Mouse (Mus musculus) adrenal gland, adult 18-20 months (tissue): Measurements from ENCODE around the gene Il2rb. TPM values are rescaled to one million over a fixed set of nuclear protein-coding genes. Genes with fewer than 3 reads are reported as not detected.

Source experiments
- DNase-seq, 2 experiments: peaks; one replicate each; pipeline ENCODE4 v3.0.0; 2021 to 2022; ENCODE audit warnings: low spot score in 2 of 2
- total RNA-seq, 2 experiments: library from RNA; stranded (reverse); gene quantifications; 1 replicate in 1 of 2; 2 replicates in 1 of 2; pipeline ENCODE4 v1.2.3; 2021

Gene Il2rb
- total RNA-seq, 2 experiments from 2014 or later, result 1.1 to 2.5 TPM

DNA sequence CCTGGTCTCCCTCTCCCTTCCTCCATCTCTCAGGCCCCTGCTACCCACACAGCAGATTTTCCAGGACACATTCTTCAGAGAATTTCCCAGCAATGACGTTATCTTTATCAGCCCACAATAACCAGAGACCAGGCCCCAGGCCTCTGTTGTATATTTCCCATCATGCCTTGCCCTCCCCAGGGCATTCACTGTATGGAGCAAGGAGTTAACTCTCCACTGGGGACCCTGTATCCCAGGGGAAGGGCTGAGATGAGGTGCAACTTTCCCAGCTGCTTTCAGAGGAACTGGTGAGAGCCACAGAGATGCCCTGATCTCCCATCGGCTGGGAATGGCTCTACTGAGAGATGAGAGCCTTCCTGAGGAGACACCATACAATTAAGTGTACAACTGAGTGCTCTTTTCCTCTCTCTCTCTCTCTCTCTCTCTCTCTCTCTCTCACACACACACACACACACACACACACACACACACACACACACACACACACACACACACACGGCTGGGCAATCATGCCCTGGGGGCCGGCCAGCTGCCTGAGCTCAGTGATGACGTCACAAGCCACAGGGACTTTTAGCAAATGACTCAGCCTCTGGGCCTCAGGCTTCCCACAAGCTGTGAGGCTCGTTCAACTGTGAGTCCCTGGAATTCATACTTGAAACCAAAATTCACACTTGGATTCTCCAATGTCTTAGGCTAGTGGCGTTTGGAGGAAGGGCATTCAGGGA lies 45.2 kb downstream of the Il2rb start:
- peak in 1 of 2 experiments; percentile 53 for DNase-seq

DNA sequence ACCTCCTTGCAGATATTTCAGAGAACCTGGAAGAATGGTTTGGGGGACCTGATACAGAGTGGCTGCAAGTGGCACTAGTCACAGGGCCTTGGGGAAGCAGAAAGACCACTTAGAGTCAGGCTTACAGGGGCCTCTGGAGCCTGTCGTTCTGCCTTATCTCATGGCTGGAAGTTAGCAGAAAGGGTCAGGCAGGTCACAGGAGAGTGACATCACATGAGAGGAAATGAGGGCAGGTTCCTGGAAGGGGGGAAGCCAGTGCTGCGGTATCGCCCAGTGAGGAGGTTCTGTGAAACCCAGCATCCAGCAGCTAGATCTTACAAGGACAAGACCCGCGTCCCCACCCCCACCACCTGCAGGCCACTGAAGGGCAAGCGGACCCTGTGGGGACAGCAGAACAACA lies 45.9 kb downstream of the Il2rb start:
- no peak for DNase-seq

DNA sequence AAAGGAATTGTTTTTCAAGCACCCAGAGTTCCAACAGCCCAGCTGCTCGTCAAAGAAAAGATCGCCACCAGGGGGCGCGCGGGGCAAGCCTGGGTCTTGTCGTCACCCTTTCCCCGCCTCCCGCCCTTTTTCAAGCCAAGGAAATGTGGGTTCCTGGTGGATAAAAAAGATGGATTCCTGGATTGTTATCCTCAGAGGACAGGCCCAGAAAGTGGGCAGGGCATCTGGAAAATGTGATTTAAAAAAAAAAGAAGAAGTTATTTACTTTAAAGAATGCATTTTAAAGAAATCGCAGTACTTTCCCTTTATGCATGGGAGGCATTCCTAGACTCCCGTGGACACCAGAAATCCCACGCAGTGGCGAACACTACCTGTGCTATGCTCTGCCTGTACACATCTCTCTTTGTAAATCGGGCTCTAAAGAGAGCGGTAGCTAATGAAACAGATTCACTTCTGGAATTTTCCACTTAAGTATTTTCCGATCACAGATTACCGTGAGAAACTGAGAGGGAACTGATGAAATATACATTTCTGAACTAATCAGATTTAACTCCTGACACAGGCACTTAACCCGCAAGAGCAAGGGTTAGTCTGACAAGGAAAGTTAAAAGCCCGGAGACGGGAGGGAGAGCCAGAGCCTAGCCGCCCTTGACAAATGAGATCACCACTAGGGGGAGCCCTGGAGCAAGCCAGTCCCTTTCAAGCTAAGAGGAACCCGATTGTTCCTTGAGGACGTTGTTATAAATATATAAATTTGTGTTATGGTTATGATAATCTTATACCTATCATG lies 47.1 kb downstream of the Il2rb start:
- DNase-seq, result peak; percentile 97 to 98

DNA sequence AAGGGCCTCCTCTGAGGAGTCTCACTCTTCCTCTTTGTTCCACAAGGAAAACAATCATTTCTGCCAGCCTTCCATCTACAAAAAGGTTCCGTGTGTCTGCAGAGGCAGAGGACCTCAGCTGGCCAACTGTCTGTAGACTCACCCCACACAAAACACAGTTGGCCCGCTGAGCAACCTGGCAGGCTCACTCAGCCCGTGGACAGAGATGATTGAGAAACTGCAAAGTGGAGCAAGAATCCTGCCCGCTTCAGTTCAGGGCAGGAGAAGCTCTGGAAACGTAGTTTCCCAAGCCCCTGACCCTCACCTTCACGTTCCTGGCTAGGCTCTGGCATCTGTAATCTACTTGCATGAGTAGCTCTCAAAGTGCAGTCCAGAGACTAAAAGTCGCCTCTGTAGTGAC lies 48.0 kb downstream of the Il2rb start:
- no peak for DNase-seq

DNA sequence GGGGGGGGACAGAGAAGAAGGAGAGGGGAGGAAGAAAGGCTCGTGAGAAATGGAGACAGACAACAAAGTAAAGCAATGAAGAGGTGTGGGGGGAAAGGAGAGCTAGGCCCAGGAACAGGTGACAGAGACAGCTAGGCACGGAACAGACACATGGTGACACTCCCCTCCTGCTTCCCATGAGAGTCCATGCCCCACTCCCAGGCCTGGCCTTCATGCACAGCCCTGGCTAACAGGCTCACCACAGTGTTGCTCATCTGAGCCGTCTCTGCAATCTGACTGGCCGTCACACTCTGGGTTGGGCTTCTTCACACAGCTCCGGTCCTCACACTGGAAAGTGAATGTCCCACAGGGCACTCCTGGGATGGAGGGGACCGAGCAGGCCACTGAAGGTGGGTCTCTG lies 51.2 kb downstream of the Il2rb start:
- no peak for DNase-seq

DNA sequence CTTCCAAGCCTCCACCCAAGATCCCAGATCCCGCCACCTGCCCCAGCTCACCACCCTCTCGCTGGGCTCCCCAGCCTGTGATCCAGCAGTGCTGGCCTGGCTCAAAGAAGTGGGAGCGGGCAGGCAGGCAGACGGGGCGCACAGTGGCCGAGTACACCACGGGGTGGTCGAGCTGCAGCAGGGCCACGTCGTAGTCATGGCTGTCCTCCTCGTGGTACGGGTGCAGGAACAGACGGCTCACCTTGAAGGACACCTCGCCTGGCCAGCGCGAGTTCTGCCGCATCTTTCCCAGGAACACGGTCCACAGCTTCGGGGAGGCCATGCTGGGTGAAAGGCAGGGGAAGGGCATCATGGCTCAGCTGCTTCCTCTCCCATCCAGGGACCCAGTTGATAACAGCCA lies 52.8 kb downstream of the Il2rb start:
- DNase-seq, result no peak

DNA sequence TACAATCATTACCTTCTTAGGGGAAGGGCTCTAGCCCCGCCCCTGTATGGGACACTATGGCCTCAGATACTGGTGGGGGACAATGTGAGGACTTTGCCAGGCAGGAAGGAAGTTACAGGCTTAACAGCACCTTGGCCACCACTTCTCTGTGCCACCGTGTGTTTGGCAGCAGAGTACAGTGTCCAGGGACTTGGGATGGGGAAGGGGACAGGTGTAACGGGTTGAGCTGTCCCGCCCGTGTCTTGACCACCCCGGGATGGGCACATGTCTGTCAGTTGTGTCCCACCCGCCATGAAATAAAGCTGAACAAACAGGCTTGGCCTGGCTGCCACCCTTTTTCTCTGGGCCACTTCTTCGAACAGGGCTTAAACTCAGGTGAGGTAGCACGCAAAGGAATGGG lies 56.1 kb downstream of the Il2rb start:
- DNase-seq, result no peak

DNA sequence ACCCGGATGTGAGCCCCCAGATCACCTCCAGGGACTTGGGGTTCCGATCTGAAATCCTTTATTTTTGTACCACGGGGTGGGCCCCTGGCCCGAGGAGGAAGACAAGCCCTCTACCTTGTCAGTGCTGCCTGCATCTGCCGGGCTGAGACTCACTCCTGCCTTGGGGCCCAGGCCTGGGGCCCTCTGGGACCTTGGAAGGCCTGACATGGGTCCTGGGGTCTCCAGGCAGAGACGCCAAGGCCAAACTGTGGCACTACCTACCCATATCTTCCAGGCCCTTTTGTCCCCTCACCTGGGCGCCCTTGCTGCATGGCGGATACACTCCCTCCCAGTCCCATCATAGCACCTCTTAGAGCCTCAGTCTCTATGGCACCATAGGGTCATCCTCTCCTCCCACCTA lies 56.6 kb downstream of the Il2rb start:
- no peak for DNase-seq

DNA sequence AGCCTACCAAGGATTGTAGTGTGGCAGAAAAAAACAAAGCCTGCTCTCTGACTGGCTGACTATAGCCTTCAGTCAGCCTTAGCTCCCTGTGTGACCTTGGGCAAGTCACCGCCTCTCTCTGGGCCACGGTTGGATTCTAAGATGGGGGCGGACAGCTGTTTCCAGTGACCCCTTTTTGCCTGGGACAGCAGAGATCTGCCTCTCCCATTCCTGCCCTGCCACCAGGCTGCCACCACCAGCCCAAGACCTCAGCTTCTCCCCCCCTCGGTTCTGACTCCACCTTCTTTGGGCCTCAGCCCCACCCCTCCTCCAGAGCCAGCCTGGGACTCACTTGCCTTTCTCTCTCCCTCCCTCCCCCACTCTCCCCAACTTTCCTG lies 57.1 kb downstream of the Il2rb start:
- DNase-seq, result no peak

DNA sequence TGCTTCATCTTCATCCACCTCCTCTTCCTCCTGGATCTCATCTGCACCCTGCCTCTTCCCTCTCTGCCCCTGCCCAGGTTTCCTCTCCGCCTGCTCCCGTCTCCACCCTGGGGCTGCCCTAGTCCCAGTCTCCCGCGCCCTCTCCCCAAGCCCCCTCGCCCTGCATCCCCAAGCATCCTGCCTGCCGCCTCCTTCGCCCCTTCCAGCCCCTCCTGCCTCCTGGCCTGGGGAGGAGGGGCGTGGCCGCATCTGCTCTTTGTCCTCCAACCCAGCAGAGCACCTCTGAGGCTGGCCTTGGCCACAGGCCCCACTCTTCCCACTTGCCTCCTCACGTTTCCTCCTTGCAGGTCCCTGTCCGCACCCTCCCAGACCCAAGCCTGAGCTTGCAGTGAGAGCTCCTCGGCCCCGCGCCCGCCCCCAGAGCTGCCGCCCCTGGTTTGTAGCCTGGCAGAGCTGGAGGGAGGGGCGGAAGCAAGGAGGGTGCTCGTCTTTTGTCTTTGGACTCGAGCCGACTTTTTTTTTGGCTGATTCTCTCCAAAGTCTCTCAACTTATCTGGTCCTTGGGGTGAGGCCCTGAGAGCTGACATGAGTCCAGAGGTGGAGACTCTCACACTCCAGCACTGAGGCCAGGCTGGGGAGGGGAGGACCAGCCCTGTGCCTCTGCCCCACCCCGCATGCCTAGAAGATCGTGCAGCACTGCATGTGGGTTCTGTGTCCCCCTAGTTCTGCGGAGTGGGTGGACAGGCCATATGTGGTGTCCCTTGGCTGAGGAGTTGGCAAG lies 57.6 kb downstream of the Il2rb start:
- peak; percentile 52 to 63 for DNase-seq

DNA sequence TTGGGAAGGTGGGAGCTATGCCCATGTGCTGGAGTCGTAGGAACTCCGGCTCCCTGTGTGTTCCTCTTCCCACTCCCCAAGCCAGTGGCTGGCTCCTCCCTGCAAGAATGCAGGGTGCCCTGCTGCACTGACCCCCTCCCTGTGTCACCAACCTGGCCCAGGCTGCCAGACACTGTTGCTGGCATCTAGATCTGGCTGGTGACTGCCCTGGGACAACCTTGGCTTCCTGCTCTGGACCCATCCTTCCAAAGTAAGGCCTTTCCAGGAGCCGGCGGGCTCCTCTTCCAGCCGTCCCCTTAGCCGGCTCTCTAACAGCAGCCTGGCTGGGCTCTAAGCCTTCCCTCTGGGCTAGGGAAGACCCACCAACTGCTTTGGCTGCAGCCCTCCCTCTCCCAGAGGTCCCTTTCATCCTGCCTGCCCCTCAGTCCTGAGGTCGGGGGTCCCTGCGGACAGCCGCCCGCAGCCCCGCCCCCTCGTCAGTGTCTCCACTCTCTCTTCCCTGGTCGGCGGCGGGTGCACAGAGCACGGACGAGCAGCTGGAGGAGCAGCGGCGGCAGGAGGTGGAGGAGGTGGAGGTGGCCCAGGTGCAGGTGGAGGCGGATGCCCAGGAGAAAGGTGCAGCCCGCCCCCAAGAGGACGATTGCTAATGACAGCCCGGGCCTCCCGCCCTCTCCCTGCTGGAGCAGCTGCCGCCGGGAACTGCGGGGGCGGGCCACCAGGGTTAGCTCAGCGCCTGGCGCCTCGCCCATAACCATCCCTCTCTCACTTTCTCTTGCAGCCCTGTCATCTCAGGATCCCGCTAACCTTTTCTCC lies 58.5 kb downstream of the Il2rb start:
- DNase-seq, result peak; percentile 88

DNA sequence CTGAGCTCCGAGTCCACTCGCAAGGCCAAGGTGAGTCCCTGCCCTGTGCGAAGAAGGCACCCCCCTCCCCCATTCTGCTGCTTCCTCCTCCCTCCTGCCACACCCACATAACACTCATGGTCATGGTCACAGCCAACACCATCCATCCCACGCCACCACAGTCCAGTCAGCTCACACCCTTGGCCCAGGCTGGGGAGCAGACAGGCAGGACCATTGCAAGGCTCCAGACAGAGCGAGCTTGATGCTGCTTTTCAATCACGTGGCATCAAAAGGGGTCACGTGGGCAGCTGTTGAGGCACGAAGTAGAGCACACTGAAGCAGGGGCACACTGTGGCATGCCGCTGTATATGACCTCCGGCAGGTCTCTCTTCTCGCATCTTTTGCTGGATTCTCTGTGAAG lies 59.4 kb downstream of the Il2rb start:
- DNase-seq, result no peak

DNA sequence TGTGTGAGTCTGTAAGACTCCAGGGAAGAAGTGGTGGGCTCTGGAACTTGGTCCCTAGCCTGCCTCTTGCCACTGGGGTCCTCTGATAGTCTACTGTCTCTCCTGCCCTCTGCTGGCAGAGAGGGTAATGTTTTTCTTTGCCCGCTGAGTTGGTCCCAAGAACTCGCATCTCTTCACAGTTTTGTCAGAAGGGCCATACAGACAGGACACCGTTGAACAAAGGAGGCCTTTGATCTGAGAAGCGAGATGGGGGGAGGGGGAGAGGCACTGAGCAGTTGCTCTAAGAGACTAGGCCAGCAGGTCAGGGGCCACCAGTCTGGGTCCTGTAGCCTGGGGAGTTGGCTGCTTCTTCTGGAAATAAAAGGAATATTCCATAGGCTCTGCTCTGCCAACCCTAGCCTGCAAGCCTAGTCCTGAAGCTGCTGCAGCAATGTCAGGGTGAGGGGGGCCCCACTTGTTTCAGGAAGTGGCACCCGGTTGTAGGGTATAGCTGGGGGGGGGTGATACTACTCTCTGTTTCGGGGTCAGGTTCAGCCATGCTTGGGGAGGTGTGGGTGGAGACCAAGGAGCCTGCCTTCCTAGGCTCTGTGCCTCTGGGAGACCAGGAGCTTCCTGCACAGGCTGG lies 60.1 kb downstream of the Il2rb start:
- no peak for DNase-seq

DNA sequence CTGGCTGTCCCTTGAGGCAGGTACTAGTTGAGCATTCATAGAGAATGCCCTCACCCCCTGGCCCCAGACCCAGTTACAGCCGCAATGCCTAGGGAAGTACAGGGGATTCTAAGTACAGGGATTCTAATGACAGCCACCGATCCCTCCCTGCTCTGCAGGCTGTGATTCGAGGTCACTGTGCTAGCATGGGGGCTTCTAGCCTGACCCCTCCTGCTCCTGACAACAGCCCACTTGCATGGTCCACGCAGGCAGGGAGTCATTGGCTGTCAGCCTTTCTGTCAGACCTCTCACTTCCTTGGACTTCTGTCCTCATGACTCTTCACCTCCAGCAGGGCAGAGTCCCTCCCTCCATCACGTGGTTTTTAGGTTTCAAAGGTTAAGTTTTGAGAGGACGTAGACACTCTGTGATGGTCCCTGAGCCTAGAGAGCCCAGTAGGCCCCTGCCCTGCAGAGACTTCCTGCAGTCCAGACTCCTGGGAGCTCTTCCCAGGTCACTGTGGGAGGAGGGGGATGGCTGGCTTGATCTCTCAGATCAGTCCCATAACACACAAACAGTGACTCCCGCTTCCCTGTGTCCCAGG lies 63.4 kb downstream of the Il2rb start:
- no peak for DNase-seq

DNA sequence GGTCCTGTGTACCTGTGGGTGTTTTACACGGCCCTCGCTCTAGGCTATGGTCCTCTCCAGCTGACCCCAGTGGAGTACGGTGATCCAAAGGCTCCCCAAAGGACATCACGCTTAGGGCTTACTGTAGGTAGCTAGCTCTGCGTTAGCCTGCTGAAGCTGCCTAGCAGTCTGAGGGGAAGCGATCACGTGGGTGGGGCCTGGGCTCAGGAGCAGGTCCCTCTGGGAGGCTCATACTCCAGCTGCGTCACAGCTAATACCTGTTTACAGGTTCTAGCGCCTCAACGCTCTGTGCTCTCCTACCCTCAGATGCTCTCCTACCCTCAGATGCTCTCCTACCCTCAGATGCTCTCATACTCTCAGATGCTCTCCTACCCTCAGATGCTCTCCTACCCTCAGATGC lies 64.2 kb downstream of the Il2rb start:
- no peak for DNase-seq

DNA sequence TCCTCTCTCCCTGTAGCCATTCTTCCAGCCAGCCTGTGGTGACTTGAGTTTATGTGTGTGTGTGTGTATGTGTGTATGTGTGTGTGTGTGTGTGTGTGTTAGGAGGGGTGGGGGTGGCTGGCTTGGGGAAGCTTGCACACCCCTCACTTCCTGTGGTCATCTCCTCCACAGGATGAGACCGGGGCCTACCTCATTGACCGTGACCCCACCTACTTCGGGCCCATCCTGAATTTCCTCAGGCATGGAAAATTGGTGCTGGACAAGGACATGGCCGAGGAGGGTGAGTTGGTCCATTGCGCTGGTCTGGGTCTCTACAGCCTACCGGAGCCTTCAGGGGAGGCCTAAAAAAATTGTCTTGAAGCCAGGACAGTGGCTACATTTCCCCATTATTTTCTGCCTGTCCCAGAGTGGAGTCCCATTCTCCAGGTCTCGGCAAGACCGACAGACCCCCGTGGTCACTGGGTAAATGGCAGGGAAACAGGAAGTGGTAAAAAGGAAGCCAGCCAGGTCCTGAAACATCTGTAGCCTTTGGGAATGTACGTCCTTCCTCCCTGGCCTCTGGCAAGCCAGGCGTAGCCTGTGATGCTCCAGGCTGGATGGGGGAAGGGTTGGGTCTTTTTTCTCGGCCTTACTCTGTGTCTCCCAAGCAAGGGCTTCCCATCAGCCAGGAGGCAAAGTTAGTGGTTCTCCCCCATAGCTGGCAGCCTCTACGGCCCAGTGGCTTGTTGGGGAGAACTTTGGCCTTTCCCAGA lies 65.0 kb downstream of the Il2rb start:
- DNase-seq, result no peak
